Mouse (Mus musculus) forebrain, postnatal 0 days (tissue): Measurements from ENCODE around the gene Dhrs7. TPM values are rescaled to one million over a fixed set of nuclear protein-coding genes. Genes with fewer than 3 reads are reported as not detected.

Experiments
- ATAC-seq: fragments of 200-750 bp; cut with Nextera tagmentation; 2 replicates; pipeline ENCODE4 v1.8.0; 2017; ENCODE audit warnings: mild to moderate bottlenecking, moderate library complexity
- DNase-seq: peaks from one replicate; pipeline ENCODE4 v3.0.0-alpha.2; 2015
- H3K27ac ChIP-seq: fragments of 300-500 bp; sonication (generic); 2 replicates; pipeline ENCODE4 v1.5.1; 2014; ENCODE audit warnings: low read depth, mild to moderate bottlenecking, antibody characterized with exemption, low read length, moderate library complexity, mixed read lengths
- H3K27me3 ChIP-seq: fragments of 300-500 bp; sonication (generic); 2 replicates; pipeline ENCODE4 v1.6.1; 2014; ENCODE audit warnings: mild to moderate bottlenecking, low read length, mixed read lengths; ENCODE audit not compliant: insufficient read depth
- H3K36me3 ChIP-seq: fragments of 300-500 bp; sonication (generic); 2 replicates; pipeline ENCODE4 v1.6.1; 2014; ENCODE audit warnings: mild to moderate bottlenecking, moderate library complexity; ENCODE audit not compliant: insufficient read depth
- H3K4me1 ChIP-seq: fragments of 300-500 bp; sonication (generic); 2 replicates; pipeline ENCODE4 v1.6.1; 2014; ENCODE audit warnings: antibody characterized with exemption; ENCODE audit not compliant: insufficient read depth
- H3K4me2 ChIP-seq: fragments of 300-500 bp; sonication (generic); 2 replicates; pipeline ENCODE4 v1.6.1; 2014; ENCODE audit warnings: low read depth, mild to moderate bottlenecking, moderate library complexity
- H3K4me3 ChIP-seq: fragments of 300-500 bp; sonication (generic); 2 replicates; pipeline ENCODE4 v1.5.1; 2014; ENCODE audit warnings: low read depth, low read length, mixed read lengths
- H3K9ac ChIP-seq: fragments of 300-500 bp; sonication (generic); 2 replicates; pipeline ENCODE4 v1.6.1; 2014; ENCODE audit warnings: mild to moderate bottlenecking
- H3K9me3 ChIP-seq: fragments of 300-500 bp; sonication (generic); 2 replicates; pipeline ENCODE4 v1.6.1; 2016; ENCODE audit warnings: low read length
- CTCF ChIP-seq: sonication (generic); IDR thresholded peaks from 2 replicates; pipeline ENCODE4 v1.5.1; 2016; ENCODE audit warnings: antibody characterized with exemption, control low read depth, low read depth
- WGBS: fragments of 180-500 bp; shearing (Covaris S2); extraction: QIAGEN DNeasy Blood & Tissue Kit; methylation state at CpG from one replicate; pipeline ENCODE4 v1.1.7; 2014; 5-methylcytosine and 5-hydroxymethylcytosine counted together
- polyA plus RNA-seq: library from polyadenylated mRNA; unstranded; fragments of >200 nt; fragmentation: Nextera tagmentation; extraction: Ambion mirVana; gene quantifications from 2 replicates; pipeline ENCODE4 v1.2.1, GENCODE M21; 2015
- total RNA-seq: library from RNA; depleted of rRNA; stranded (reverse); fragments of >200 nt; gene quantifications from 2 replicates; pipeline ENCODE4 v1.2.3, GENCODE M21; 2014

Gene Dhrs7
- total and polyA plus RNA-seq, 2 experiments from 2014 or later, result 14.0 to 23.8 TPM

- no peaks in the 10 kb centered on the region for H3K36me3 ChIP-seq
- H3K4me3 ChIP-seq, result no peak overlapping the region
- H3K27ac ChIP-seq, result no peak overlapping the region
- H3K27me3 ChIP-seq, result no peaks in the 10 kb centered on the region
- TF ChIP-seq CTCF, result no peak
- H3K4me1 ChIP-seq, result no peaks in the 10 kb centered on the region
- 93% methylated on average over 8 of the region's 8 CpGs for WGBS
- no peak overlapping the region for H3K4me2 ChIP-seq
- DNase-seq, result no peak
- H3K9ac ChIP-seq, result no peak overlapping the region
- ATAC-seq, result no peak
- H3K9me3 ChIP-seq, result no peaks in the 10 kb centered on the region
These were observed 6.2 kb upstream of the Dhrs7 start for GRCm38 (mm10) chr12:72670921-72671320.

DNA sequence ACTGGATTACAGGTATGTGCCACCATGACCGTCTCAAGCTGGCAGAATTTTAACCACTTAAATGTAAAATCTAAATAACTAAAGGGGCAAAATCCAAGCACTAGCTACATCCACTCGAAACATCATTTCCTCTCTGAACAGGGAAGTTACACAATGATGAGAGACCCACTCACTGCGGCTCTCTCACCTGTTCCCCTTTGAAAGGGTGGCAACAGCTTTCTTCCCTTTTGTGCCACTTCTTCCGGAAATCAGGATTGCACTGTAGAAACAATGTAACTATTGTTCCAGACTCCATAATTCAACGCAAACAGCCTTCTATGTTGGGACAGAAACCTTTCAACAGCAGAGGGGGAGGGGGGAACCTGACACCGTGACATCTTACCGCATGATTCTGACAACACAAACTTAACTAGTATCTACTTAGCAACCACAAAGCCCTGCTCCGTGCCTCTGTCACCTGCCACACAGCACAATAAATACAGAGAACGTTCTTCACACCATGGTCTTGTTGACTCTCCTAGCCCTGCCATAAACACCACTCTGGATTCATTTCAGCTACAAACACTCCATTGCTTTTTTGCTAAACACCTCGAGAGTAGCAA is 3.3 kb upstream of the Dhrs7 start:
- no peak for TF ChIP-seq CTCF
- H3K9ac ChIP-seq, result no peak overlapping the region
- H3K9me3 ChIP-seq, result no peaks in the 10 kb centered on the region
- no peak overlapping the region for H3K4me3 ChIP-seq
- H3K36me3 ChIP-seq, result no peaks in the 10 kb centered on the region
- 61% methylated on average over 10 of the region's 10 CpGs for WGBS
- H3K27ac ChIP-seq, result no peak overlapping the region
- ATAC-seq (no peak), DNase-seq (no peak)
- peaks cover 4% of the 10 kb centered on the region; the same call in 1 of the 2 replicates for H3K4me1 ChIP-seq
- H3K27me3 ChIP-seq, result no peaks in the 10 kb centered on the region
- no peak overlapping the region for H3K4me2 ChIP-seq

DNA sequence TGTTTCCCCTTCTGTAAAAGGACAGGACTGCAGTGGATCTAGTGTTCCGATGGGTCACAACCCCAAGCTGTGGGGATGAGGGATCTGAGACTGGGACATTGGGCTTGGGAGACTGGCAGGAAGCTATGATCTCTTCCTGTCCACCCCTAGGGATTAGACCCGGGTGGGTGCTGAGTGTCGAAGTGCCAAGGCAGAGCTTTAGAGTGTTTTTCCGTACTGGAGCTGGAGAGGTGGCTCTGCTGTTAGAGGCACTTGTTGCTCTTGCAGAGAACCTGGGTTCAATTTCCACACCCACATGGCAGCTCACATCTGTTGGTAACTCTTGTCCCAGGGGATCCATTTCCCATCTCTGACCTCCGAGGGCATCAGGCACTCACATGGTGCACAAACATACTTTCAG is 1.3 kb upstream of the Dhrs7 start:
- Histone ChIP-seq H3K36me3 (no peaks in the 10 kb centered on the region), H3K27ac (no peak overlapping the region), H3K27me3 (no peaks in the 10 kb centered on the region), H3K9me3 (no peaks in the 10 kb centered on the region), H3K4me1 (peaks cover 4% of the 10 kb centered on the region; the same call in 1 of the 2 replicates), H3K4me3 (no peak overlapping the region), H3K4me2 (no peak overlapping the region), H3K9ac (no peak overlapping the region)
- 92% methylated on average over 5 of the region's 5 CpGs for WGBS
- no peak for ATAC-seq
- no peak for TF ChIP-seq CTCF
- no peak for DNase-seq

- 6% methylated on average over 28 of the region's 28 CpGs for WGBS
These were observed 532 bp downstream of the Dhrs7 start for GRCm38 (mm10) chr12:72664020-72664734.

GRCm38 (mm10) chr12:72655775-72656174 is 8.9 kb downstream of the Dhrs7 start:
- Histone ChIP-seq H3K9me3 (no peaks in the 10 kb centered on the region), H3K9ac (no peak overlapping the region), H3K4me2 (no peak overlapping the region), H3K4me3 (no peak overlapping the region), H3K4me1 (no peaks in the 10 kb centered on the region), H3K27ac (no peak overlapping the region), H3K27me3 (no peaks in the 10 kb centered on the region), H3K36me3 (no peaks in the 10 kb centered on the region)
- TF ChIP-seq CTCF, result no peak
- ATAC-seq (no peak), DNase-seq (no peak)
- 95% methylated on average over 16 of the region's 16 CpGs for WGBS

More at GRCm38 (mm10) chr12:72664020-72664734, 532 bp downstream of the Dhrs7 start:
- no peaks in the 10 kb centered on the region for H3K36me3 ChIP-seq
- H3K9me3 ChIP-seq, result no peaks in the 10 kb centered on the region
- peak overlapping the region; percentile 47 for H3K4me3 ChIP-seq
- ATAC-seq (peak; percentile 61), DNase-seq (peak; percentile 70)
- H3K9ac ChIP-seq, result peak overlapping the region; percentile 49
- no peaks in the 10 kb centered on the region for H3K27me3 ChIP-seq
- H3K4me2 ChIP-seq, result peak overlapping the region; percentile 73
- H3K27ac ChIP-seq, result 0 out of 2 replicates have a peak overlapping the region, but pooled peaks have one; percentile 40
- peaks cover 4% of the 10 kb centered on the region; the same call in 1 of the 2 replicates for H3K4me1 ChIP-seq
- TF ChIP-seq CTCF, result no peak

DNA sequence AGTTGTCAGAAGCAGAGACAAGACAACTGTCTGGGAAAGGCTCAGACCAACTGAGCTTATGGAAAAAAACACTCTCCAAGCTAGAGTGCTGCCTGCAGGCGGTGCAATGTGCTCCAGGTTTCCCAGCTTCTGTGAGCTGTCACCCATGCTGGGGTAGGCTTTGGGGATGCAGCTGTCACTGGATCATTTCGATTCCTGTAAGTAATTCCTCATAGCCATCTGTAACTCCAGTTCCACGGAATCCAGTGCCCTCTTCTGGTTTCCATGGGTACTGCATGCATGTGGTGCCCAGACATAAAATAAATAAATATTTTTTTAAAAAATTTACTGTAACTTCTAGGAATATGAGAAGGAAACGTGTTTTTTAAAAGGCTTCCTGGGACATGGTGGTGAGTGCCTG is 10.0 kb downstream of the Dhrs7 start:
- Histone ChIP-seq H3K9me3 (no peaks in the 10 kb centered on the region), H3K27me3 (no peaks in the 10 kb centered on the region), H3K9ac (no peak overlapping the region), H3K36me3 (no peaks in the 10 kb centered on the region), H3K4me1 (no peaks in the 10 kb centered on the region), H3K4me2 (no peak overlapping the region), H3K27ac (no peak overlapping the region), H3K4me3 (no peak overlapping the region)
- DNase-seq (peak; percentile 87), ATAC-seq (peak; percentile 93)
- 8% methylated on average over 4 of the region's 4 CpGs for WGBS
- TF ChIP-seq CTCF, result peak; percentile 86

- no peak for TF ChIP-seq CTCF
- 77% methylated on average over 11 of the region's 11 CpGs for WGBS
These were observed 14.9 kb downstream of the Dhrs7 start, which contains the start of gene Gm4756 for GRCm38 (mm10) chr12:72649611-72650330. Gene Gm4756, minus strand, starts transcription at chr12:72649661.

More at GRCm38 (mm10) chr12:72649611-72650330, 14.9 kb downstream of the Dhrs7 start, which contains the start of gene Gm4756:
- no peak within 1 kb of the TSS for H3K4me3 ChIP-seq
- no peak within 1 kb of the TSS for H3K27ac ChIP-seq
- no peaks in the 10 kb centered on the region for H3K36me3 ChIP-seq
- H3K27me3 ChIP-seq, result no peaks in the 10 kb centered on the region
- ATAC-seq, result no peak
- DNase-seq, result no peak
- H3K4me2 ChIP-seq, result no peak within 1 kb of the TSS
- no peaks in the 10 kb centered on the region for H3K9me3 ChIP-seq
- no peak within 1 kb of the TSS for H3K9ac ChIP-seq
- H3K4me1 ChIP-seq, result no peaks in the 10 kb centered on the region
